Mouse (Mus musculus) stomach, adult 2 months (tissue): ENCODE results near the gene Zfp457. TPM values are rescaled to one million over a fixed set of nuclear protein-coding genes. Genes with fewer than 3 reads are reported as not detected.

ENCODE experiments used
- polyA plus RNA-seq: library from polyadenylated mRNA; depleted of rRNA; stranded (reverse); fragments of >200 nt; gene quantifications from 2 replicates; pipeline ENCODE4 v1.2.3, GENCODE M21; 2012; rRNA removed

Gene Zfp457
- polyA plus RNA-seq: 0.13 and 0.19 TPM in 2 replicates

DNA sequence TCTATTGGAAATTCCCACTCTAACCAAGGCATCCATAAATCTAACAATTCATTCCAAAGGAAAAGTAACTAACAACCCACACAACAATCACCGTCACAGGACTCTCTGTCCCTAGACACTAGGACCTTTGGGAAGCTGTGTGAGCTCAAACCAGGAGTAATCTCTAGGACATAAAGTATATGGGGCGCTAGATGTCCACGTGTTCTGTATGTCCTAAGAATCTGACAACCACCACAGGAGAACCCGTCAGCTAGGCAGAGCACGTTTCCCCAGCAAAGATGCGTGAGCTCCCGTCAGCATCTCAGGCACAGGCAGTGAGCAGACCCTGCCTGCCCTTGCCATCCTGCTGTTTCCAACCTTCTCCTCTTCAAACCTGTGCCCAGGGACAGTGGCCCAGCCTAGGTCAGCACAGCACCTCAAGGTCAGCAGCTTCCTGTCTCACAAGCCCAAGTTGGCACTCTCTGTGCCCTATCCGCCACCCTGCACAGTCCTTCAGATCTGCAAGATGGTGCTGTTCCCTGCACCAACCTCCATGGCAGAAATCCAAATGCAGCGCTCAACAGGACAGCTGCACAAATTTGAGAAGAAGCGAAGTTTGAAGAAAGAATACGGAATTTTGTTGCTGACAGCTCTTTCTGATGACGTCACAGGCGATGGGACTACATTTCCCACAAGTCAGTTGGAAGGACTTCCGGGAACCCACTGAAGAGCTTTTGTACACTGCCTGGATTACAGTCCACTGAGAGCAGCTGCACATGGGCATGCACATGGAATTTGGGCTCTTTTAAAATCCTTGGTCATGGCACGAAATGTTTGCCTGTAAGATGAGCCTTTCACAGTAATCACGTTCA lies at the start of gene Zfp457:
Gene Zfp457, minus strand, starts transcription at position 664 of the 851 bp plus-strand sequence.

DNA sequence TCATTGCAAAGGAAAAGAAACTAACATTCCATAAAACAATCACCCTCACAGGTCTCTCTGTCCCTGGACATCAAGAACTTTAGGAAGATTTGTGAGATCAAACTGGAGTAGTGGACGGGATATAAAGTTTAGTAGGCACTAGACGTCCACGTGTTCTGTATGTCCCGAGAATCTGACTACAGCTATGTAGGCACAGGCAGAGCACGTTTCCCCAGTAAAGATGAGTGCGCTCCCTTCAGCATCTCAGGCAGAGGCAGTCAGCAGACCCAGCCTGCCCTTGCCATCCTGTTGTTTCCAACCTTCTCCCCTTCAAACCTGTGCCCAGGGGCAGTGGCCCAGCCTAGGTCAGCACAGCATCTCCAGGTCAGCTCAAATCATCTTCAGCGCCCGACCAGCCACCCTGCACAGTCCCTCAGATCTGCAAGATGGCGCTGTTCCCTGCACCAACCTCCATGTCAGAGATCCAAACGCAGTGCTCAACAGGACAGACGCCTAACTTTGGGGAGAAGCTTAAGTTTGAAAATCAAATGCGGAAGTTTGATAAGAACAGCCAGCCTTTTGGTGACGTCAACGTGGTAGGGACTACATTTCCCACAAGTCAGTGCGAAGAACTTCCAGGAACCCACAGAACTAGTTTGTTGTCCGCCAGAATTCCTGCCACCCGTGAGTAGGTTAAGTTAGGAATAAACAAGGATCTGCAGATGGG lies 25.9 kb upstream of the Zfp457 start, which contains the start of gene Zfp595:
Gene Zfp595, minus strand, starts transcription at position 552 of the 706 bp plus-strand sequence.

DNA sequence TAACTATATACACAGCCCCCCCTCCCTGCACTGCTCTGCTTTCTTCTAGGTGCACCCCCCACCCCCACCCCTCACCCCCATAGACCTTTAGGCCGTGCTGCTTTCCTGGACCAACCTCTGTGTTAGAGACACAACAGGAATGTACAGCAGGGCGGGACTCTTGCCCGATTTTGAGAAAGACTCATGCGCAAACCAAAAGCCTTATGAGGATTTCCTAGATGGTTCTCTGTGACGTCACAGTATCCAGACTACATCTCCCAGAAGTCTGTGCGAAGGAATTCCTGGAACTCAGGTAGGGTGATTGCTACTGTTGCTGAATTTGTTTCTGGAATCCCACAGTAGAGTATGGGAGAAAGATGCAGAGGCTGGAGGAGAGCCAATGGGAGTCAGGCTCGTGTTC lies 28.0 kb downstream of the Zfp457 start, which contains the start of gene Zfp458:
Gene Zfp458, minus strand, starts transcription at position 153 of the 400 bp plus-strand sequence.

Other genes starting within 250 kb of the Zfp457 start
- gene Zfp712, start 245.3 kb downstream of the Zfp457 start, polyA plus RNA-seq: 0.03 TPM in 1 of 2 replicates, not detected in the other
- not detected in 2 replicates for gene Zfp708, start 208.5 kb downstream of the Zfp457 start, polyA plus RNA-seq
- 0.23 and 0.35 TPM in 2 replicates for gene Gm28557, start 197.9 kb downstream of the Zfp457 start, polyA plus RNA-seq
- 0.02 TPM in 2 replicates for gene Rslcan18, start 190.2 kb downstream of the Zfp457 start, polyA plus RNA-seq
- 0.02 TPM in 1 of 2 replicates, not detected in the other for gene Zfp759, start 184.8 kb downstream of the Zfp457 start, polyA plus RNA-seq
- 0.15 and 0.16 TPM in 2 replicates for gene Rsl1, start 133.3 kb downstream of the Zfp457 start, polyA plus RNA-seq
- 0.02 TPM in 1 of 2 replicates, not detected in the other for gene Zfp455, start 112.0 kb downstream of the Zfp457 start, polyA plus RNA-seq
- gene Zfp458, start 28.0 kb downstream of the Zfp457 start, polyA plus RNA-seq: 0.04 and 0.17 TPM in 2 replicates
- gene Zfp595, start 26.1 kb upstream of the Zfp457 start, polyA plus RNA-seq: 0.09 TPM in 2 replicates
- not detected in 2 replicates for gene Gm28044, start 54.1 kb upstream of the Zfp457 start, polyA plus RNA-seq
- gene Zfp953, start 54.1 kb upstream of the Zfp457 start, polyA plus RNA-seq: 0.02 and 0.03 TPM in 2 replicates
- not detected in 2 replicates for gene Gm28041, start 69.2 kb upstream of the Zfp457 start, polyA plus RNA-seq
- 0.02 TPM in 1 of 2 replicates, not detected in the other for gene Zfp456, start 69.3 kb upstream of the Zfp457 start, polyA plus RNA-seq
- 0.43 and 0.54 TPM in 2 replicates for gene Zfp429, start 93.3 kb upstream of the Zfp457 start, polyA plus RNA-seq
- gene Zfp459, start 114.9 kb upstream of the Zfp457 start, polyA plus RNA-seq: 0.03 and 0.14 TPM in 2 replicates
- gene Zfp874a, start 145.1 kb upstream of the Zfp457 start, polyA plus RNA-seq: 0.08 and 0.09 TPM in 2 replicates
- gene Zfp874b, start 177.8 kb upstream of the Zfp457 start, polyA plus RNA-seq: 0.05 and 0.37 TPM in 2 replicates
- gene Zfp58, start 194.1 kb upstream of the Zfp457 start, polyA plus RNA-seq: 0.06 and 0.09 TPM in 2 replicates
- gene Gm26965, start 219.7 kb upstream of the Zfp457 start, polyA plus RNA-seq: not detected in 2 replicates
- gene Zfp87, start 219.7 kb upstream of the Zfp457 start, polyA plus RNA-seq: 3.0 and 3.3 TPM in 2 replicates
- gene Zfp748, start 247.3 kb upstream of the Zfp457 start, polyA plus RNA-seq: 0.05 and 0.66 TPM in 2 replicates